Mouse (Mus musculus): ENCODE results near the gene Calcoco1. TPM values are rescaled to one million over a fixed set of nuclear protein-coding genes. Genes with fewer than 3 reads are reported as not detected.
A peak's percentile ranks its signal among the peaks of the same experiment; 100 is the strongest.

Gene Calcoco1
- total and polyA plus RNA-seq, 2 experiments from 2014 or later, result 80.7 to 89.5 TPM

DNA sequence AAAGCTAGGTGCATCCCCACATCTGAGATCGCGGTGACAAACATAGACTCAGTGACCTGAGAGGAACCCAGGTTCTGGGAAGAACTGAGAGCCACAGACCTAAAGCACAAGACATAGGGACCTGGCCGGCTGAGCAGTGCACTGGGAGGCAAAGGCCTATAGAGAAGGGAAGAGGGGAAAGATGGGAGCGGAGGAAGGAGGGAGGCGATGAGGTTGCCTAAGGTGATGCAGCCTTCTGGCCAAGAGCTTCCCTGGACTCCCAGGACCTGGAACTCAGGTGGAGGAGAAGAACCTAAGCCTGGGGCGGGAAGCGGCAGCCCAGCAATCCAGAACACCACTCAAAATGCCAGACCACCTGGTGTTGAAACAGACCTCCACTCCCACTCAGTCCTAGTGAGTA is 22.4 kb upstream of the Calcoco1 start:
- no peak for TF ChIP-seq CTCF (IDR thresholded peaks at IDR 0.05; ENCODE audit: low read depth)
- no peak for TF ChIP-seq EP300 (IDR thresholded peaks at IDR 0.05; ENCODE audit: low read depth)
- DNase-seq (ENCODE audit: low spot score), result no peak
- Histone ChIP-seq H3K4me1 (ENCODE audit: control insufficient read depth, insufficient read depth) (no peaks in the 10 kb centered on the region), H3K27me3 (ENCODE audit: control insufficient read depth, insufficient read depth, low read length) (peaks cover 71% of the 10 kb centered on the region), H3K4me2 (ENCODE audit: low read depth, low read length) (no peak overlapping the region), H3K9me3 (replicated peaks; ENCODE audit: control insufficient read depth, low read length) (no peaks in the 10 kb centered on the region), H3K36me3 (replicated peaks; ENCODE audit: control insufficient read depth, insufficient read depth, low read length) (no peaks in the 10 kb centered on the region), H3K27ac (ENCODE audit: low read depth) (no peak overlapping the region), H3K9ac (replicated peaks; ENCODE audit: low read depth, low read length) (no peak overlapping the region), H3K4me3 (ENCODE audit: low read depth, low read length) (no peak overlapping the region)
- WGBS, result 25% methylated on average over 7 of the region's 7 CpGs
- ATAC-seq (ENCODE audit: insufficient read depth, low read depth), result no peak

DNA sequence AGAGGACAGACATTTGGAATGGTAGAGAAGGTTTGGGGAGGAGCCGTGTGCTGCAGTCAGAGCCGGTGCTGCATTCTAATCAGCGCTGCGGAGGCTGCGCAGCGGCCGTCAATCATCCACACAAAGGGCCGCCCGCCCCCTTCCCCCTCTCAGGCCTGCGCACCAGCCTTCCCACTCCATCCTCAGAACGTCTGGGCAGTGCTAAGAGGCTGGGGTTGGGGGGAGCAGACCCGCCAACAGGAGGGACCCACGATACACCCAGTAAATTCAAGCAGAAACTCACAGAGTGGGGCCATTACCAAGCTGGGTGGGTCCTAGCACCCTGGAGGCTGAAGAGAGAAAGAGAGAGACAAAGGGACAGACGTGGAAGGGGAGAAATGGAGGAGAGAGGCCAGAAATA is 22.0 kb upstream of the Calcoco1 start:
- ATAC-seq (ENCODE audit: insufficient read depth, low read depth) (no peak), DNase-seq (ENCODE audit: low spot score) (no peak)
- peaks cover 71% of the 10 kb centered on the region for H3K27me3 ChIP-seq (ENCODE audit: control insufficient read depth, insufficient read depth, low read length)
- no peak overlapping the region for H3K9ac ChIP-seq (replicated peaks; ENCODE audit: low read depth, low read length)
- 3% methylated on average over 12 of the region's 14 CpGs for WGBS
- TF ChIP-seq EP300 (IDR thresholded peaks at IDR 0.05; ENCODE audit: low read depth) (no peak), CTCF (IDR thresholded peaks at IDR 0.05; ENCODE audit: low read depth) (no peak)
- no peak overlapping the region for H3K27ac ChIP-seq (ENCODE audit: low read depth)
- H3K4me1 ChIP-seq (ENCODE audit: control insufficient read depth, insufficient read depth), result no peaks in the 10 kb centered on the region
- H3K4me2 ChIP-seq (ENCODE audit: low read depth, low read length), result no peak overlapping the region
- no peaks in the 10 kb centered on the region for H3K9me3 ChIP-seq (replicated peaks; ENCODE audit: control insufficient read depth, low read length)
- H3K4me3 ChIP-seq (ENCODE audit: low read depth, low read length), result no peak overlapping the region
- no peaks in the 10 kb centered on the region for H3K36me3 ChIP-seq (replicated peaks; ENCODE audit: control insufficient read depth, insufficient read depth, low read length)

DNA sequence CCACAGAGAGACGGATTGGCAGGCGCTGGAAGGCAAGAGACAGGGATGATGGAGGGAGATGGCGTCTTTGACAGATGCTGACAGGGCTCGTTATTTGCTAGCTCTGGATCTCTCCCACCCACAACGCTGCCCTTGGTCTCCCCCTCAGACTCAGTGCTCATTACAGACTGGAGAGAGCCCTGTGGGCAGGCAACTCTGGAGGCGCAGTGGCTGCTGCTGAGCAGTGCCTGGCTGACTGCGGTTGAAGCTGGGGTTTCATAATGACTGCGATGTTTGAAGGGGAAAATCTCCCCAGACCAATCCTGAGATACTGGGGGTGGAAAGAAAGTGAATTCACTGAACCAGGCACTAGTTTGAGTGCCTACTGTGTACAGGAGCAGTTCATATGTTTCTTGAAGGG is 21.2 kb upstream of the Calcoco1 start:
- WGBS, result 27% methylated on average over 8 of the region's 8 CpGs
- Histone ChIP-seq H3K27ac (ENCODE audit: low read depth) (no peak overlapping the region), H3K36me3 (replicated peaks; ENCODE audit: control insufficient read depth, insufficient read depth, low read length) (no peaks in the 10 kb centered on the region)

DNA sequence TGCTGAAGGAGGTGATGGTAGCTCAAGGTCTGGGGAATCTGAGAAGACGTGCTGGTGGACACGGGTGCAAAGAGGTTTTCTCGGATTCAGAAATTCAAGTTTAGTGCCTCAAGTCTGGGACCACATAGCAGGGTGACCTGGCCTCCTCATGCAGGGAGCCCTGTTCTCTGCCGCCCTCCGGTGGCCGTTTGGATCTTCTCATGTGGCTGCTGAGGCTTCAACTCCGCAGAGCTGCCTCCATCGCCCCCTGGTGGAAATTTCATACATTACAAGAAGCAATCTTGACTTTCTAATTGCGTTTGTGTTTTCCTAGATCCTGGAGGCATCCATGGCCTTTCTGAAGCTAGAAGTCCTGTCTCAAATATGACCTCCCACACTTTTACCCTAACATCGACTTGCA is 20.6 kb upstream of the Calcoco1 start:
- H3K9ac ChIP-seq (replicated peaks; ENCODE audit: low read depth, low read length), result no peak overlapping the region
- TF ChIP-seq EP300 (IDR thresholded peaks at IDR 0.05; ENCODE audit: low read depth) (no peak), CTCF (IDR thresholded peaks at IDR 0.05; ENCODE audit: low read depth) (peak; percentile 100)
- under 1% methylated on average over 10 of the region's 10 CpGs for WGBS
- H3K4me3 ChIP-seq (ENCODE audit: low read depth, low read length), result no peak overlapping the region
- peaks cover 58% of the 10 kb centered on the region for H3K27me3 ChIP-seq (ENCODE audit: control insufficient read depth, insufficient read depth, low read length)
- DNase-seq (ENCODE audit: low spot score) (peak; percentile 84), ATAC-seq (ENCODE audit: insufficient read depth, low read depth) (peak; percentile 71)
- H3K4me2 ChIP-seq (ENCODE audit: low read depth, low read length), result no peak overlapping the region
- H3K4me1 ChIP-seq (ENCODE audit: control insufficient read depth, insufficient read depth), result no peaks in the 10 kb centered on the region
- H3K9me3 ChIP-seq (replicated peaks; ENCODE audit: control insufficient read depth, low read length), result no peaks in the 10 kb centered on the region
- H3K27ac ChIP-seq (ENCODE audit: low read depth), result no peak overlapping the region
- H3K36me3 ChIP-seq (replicated peaks; ENCODE audit: control insufficient read depth, insufficient read depth, low read length), result no peaks in the 10 kb centered on the region

More for the DNA sequence above, 21.2 kb upstream of the Calcoco1 start:
- no peak for ATAC-seq (ENCODE audit: insufficient read depth, low read depth)
- TF ChIP-seq CTCF (IDR thresholded peaks at IDR 0.05; ENCODE audit: low read depth), result no peak
- TF ChIP-seq EP300 (IDR thresholded peaks at IDR 0.05; ENCODE audit: low read depth), result no peak
- Histone ChIP-seq H3K4me1 (ENCODE audit: control insufficient read depth, insufficient read depth) (no peaks in the 10 kb centered on the region), H3K9me3 (replicated peaks; ENCODE audit: control insufficient read depth, low read length) (no peaks in the 10 kb centered on the region), H3K4me3 (ENCODE audit: low read depth, low read length) (no peak overlapping the region), H3K4me2 (ENCODE audit: low read depth, low read length) (no peak overlapping the region), H3K9ac (replicated peaks; ENCODE audit: low read depth, low read length) (no peak overlapping the region), H3K27me3 (ENCODE audit: control insufficient read depth, insufficient read depth, low read length) (peaks cover 65% of the 10 kb centered on the region)
- DNase-seq (ENCODE audit: low spot score), result no peak

DNA sequence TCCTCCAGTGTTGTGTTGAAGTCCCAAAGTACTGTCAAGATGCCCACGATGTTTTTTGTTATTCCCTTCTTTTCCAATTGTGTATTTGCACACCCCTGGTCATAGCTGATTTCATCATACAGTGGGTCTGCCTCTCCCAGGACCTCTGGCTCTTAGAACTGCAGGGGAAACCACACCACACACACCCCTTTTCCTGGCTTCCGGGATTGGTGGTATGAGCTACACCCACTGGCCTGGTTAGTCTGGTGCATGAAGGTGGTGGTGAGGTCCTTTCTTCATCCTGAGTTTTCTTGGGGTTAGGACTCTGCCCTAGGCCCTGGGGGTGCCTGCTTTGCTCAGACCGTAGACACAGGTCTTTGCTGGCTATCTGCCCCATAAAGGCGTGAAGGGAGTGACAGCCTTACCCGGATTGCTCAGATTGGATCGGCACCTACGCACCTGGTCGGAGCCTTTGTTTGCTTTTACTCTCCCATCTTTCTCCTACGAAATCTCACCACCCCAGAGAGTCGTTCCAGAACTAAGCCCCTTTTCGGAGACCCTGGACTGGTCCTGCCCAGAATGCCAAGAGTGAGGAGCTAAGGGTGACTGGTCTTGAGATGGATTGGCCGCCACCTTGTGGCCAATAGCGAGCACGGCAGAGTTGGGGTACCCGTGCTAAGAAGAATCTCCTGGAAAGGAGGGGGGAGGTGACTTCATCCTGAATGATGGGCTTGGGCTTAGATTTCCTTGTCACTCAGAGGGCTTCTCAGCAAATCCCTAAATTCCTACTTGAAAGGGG is 17.7 kb upstream of the Calcoco1 start:
- Histone ChIP-seq H3K27me3 (ENCODE audit: control insufficient read depth, insufficient read depth, low read length) (peaks cover 43% of the 10 kb centered on the region), H3K4me2 (ENCODE audit: low read depth, low read length) (0 out of 2 replicates have a peak overlapping the region, but pooled peaks have one; percentile 17)
- peak; percentile 69 for DNase-seq (ENCODE audit: low spot score)

More for the DNA sequence above, 17.7 kb upstream of the Calcoco1 start:
- no peak overlapping the region for H3K27ac ChIP-seq (ENCODE audit: low read depth)
- H3K36me3 ChIP-seq (replicated peaks; ENCODE audit: control insufficient read depth, insufficient read depth, low read length), result no peaks in the 10 kb centered on the region
- no peaks in the 10 kb centered on the region for H3K4me1 ChIP-seq (ENCODE audit: control insufficient read depth, insufficient read depth)
- WGBS, result 26% methylated on average over 15 of the region's 15 CpGs
- no peak overlapping the region for H3K9ac ChIP-seq (replicated peaks; ENCODE audit: low read depth, low read length)
- no peaks in the 10 kb centered on the region for H3K9me3 ChIP-seq (replicated peaks; ENCODE audit: control insufficient read depth, low read length)
- TF ChIP-seq CTCF (IDR thresholded peaks at IDR 0.05; ENCODE audit: low read depth) (peak; percentile 82), EP300 (IDR thresholded peaks at IDR 0.05; ENCODE audit: low read depth) (no peak)
- ATAC-seq (ENCODE audit: insufficient read depth, low read depth), result no peak
- H3K4me3 ChIP-seq (ENCODE audit: low read depth, low read length), result no peak overlapping the region

Measured in heart, postnatal 0 days (tissue).